Mouse (Mus musculus): ENCODE results near the gene Chrna9. TPM values are rescaled to one million over a fixed set of nuclear protein-coding genes. Genes with fewer than 3 reads are reported as not detected.

Gene Chrna9
- not detected for polyA plus RNA-seq (2017; shearing (Covaris generic))

GRCm38 (mm10) chr5:65934783-65935182 lies at the start of gene Chrna9:
Chrna9 (plus strand) TSS chr5:65934921.

DNA sequence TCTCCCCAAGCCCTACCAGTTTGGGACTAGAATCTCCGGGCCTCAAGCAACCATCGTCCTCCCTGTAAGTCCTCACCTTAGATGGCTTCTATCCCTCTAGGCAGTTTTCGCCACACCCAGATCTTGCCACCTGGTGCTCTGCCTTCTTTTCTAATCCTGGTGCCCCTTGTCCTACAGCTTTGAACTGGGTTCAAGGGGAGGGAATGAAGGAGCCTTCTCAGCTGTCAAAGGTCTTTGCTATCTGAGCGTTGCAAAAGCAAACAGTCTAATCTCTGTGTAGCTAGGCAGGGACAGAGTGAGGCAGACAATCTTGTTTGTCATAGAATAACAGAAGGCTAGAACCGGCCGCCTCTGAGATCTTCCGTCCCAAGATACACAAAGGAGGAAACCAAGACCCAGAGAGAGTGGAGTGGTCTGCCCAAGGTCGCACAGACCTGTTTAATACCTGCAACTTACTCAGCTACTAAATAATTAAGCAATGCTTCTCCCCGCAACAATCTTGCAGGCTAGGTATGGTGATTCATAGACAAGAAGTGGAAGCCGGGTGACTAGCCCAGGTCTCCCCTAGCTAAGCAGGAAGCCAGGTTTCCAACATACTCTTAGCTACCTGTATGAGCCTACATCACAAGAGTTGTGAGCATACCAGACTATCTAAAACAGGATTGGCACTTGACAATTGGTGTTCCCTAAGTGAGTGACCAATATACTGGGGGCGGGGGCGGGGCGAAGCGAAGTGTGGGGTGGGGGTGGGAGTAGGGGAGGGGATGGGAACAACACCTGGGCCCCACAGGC lies 69.6 kb downstream of the Chrna9 start, which contains the start of gene 9130230L23Rik:
TSS of gene 9130230L23Rik (minus strand) at position 152 of the 792 bp plus-strand sequence.

Other genes starting within 250 kb of the Chrna9 start
- gene Pds5a, start 236.6 kb upstream of the Chrna9 start, polyA plus RNA-seq (2017; shearing (Covaris generic)), result 136 TPM
- 17.4 TPM for gene N4bp2, start 171.4 kb upstream of the Chrna9 start, polyA plus RNA-seq (2017; shearing (Covaris generic))
- 223 TPM for gene Rhoh, start 73.7 kb upstream of the Chrna9 start, polyA plus RNA-seq (2017; shearing (Covaris generic))
- gene 9130230L23Rik, start 69.4 kb downstream of the Chrna9 start, polyA plus RNA-seq (2017; shearing (Covaris generic)), result 0.57 TPM
- 26.9 TPM for gene Rbm47, start 238.2 kb downstream of the Chrna9 start, polyA plus RNA-seq (2017; shearing (Covaris generic))